Mouse (Mus musculus) adrenal gland, postnatal 14 days (tissue): ENCODE data around the gene 6030445D17Rik. TPM values are rescaled to one million over a fixed set of nuclear protein-coding genes. Genes with fewer than 3 reads are reported as not detected.

ENCODE experiments used
- DNase-seq: peaks from one replicate; pipeline ENCODE4 v3.0.0; 2021; ENCODE audit warnings: mixed read lengths
- total RNA-seq: library from RNA; stranded (reverse); gene quantifications from 2 replicates; pipeline ENCODE4 v1.2.3, GENCODE M21; 2021

The 6030445D17Rik gene
- total RNA-seq, 1 experiment from 2014 or later, result 0.70 TPM

DNA sequence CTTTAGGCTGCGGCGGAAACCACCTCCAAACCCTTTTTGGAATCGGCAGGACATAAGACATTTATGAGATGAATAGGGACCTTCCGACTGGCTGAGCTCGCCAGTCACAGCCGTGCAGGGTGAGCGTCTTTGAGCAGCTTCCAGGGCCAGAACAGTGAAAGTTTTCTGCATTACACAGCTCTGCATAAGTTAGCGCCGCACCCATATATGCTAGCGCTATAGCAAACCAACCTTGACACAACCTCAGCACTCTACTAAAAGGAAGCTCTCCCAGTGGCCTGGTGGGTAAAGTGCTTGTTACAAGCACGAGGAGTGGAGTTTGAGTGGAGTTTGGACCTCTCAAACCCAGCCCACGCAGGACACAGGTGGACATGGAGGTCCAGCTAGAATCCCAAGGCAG lies 2.8 kb upstream of the 6030445D17Rik start:
- no peak for DNase-seq

DNA sequence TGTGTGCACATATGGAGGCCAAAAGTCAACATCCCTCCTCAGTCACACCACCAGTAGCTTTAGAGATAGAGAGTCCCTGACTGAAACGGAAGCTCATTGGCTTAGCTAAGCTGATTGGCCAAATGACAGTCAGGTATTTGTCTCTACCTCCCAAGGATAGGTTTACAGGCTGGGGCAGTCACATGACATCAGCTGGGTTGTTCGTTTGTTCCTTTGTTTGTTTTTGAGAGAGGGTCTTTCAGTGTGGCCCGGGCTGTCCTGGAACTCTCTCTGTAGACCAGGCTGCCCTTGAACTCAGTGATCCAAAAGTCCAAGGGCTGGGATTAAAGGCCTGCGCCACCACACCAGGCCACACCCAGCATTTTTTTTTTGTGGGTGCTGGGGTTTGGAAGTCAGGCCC lies 844 bp upstream of the 6030445D17Rik start:
- no peak for DNase-seq

DNA sequence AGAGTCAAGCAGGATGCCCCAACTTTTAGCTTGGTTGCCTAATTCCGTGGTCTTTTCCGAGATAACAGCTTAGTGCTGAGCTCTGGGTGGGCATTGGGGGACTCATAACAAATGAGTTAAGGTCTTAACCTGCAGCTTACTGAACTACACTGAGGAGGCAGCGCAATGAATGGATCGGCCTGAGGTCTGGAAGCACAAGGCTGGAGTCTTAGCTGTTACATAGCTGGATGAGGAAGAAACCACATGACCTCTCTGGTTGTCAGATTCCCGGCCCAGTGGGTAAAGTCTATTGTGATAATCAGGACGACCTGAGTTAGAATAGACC lies 327 bp upstream of the 6030445D17Rik start:
- no peak for DNase-seq

DNA sequence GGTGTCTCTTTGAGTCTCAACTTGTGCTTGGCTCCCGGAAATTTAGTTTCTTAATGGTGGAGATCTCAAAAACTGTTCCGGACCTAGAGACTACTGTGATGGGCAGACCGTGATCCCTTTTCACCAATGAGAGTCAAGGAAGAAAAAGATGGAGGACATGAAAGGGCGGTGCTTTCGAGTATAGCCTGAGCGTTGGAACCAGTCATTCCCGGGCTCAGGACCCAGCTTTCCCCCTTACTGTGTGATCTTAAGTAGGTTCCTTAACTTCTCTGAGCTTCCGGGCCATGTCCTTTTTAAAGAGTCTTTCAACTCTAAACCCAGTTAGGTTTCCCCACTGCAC lies 759 bp downstream of the 6030445D17Rik start:
- DNase-seq, result peak; percentile 52

DNA sequence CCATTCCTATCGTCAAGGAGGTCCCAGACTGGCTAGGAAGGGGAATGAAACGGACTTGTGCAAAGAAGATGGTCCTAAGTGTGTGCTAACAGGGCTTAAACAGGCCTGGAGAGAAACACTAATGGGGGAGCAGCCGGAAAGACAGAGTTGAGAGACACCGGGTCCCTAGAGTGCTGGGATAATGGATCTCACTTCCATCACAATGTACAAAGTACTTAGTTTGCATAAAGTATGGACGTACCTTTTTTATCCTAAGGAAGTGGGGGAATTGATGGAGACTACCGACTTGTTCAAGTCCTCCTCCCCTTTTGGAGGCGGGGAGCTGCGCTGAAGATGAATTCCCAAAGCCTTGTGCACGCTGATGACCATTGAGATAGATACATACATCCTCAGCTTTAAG lies 1.4 kb downstream of the 6030445D17Rik start:
- DNase-seq, result no peak

DNA sequence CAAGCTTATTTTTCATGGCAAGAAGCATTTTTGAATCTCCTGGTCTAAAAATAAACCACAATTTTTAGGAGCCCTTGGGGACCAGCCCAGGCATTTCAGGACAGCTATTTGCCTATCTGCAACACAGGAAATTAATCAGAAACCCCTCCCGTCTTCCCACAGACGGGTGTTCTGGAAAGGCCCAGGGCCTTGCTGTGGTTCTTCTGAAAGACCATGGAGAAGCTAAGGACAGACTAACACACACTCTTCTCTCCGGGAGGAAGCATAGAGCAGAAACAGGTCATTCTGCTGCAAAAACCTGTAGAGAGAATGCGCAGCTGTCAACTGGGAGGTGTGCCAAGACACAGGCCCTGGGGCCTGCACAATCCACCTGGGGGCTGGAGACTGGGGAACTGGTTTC lies 4.2 kb downstream of the 6030445D17Rik start:
- DNase-seq, result peak; percentile 70

DNA sequence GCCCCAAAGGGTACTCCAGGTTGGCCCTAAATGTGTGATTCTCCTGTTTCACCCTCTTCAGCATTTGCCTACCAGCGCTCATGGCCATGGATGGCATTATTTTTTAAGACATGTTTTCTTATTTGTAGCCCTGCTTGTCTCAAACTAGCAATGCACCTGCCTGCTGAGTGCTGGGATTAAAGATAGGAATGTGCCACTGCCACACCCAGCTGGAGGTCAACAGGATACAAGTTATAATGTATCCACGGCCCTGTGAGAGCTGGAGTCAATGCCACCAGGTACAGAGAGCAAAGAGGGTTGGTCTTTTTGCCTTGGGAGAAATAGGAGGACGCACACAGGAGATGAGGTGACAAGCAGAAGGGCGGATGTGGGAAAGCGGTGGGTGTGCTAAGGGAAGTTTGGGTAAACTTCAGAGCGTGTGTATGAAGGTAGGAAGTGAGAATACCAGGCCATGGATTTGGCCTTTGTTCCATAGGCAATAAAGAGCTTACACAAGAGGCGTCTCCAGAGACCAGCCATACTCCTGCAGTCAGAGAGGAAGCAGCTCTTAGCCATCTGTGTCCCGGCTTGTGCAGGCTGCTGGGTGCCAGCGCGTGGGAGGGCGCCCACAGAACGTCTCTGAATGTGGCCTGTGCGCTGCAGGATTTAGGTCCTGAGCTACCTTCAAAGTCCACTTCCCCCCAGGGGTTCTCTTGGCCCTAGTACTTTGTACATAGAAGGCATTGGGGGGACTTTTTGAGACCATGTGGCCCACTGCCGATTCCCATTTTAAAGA lies 6.7 kb downstream of the 6030445D17Rik start:
- peak; percentile 37 for DNase-seq

DNA sequence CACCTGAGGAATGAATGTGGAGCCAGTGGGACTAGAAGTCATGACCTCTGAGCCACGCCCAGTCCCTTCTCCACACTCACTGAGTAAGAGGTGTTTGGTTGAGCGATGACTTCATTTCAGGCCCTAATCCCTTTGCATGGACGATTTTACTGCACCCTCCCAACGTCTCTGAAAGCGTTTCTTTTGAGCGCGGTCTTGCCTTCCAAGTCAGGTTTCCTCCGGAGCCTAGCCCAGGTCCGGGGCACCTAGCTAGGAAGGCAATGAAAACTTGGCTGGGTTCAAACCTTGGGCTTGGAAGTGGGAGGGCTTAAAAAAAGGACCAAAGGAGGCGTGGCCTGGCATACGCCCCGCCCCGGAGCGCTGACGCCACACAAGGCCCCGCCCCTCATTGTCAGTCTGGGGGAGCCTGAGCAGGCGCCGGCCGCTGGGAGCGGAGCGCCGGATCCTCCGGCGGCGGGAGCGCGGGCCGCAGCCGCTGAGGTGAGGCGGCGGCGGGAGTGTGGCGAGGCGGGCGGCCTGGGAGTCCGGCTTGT lies 7.4 kb downstream of the 6030445D17Rik start, which contains the start of gene Luzp1:
Gene Luzp1, plus strand, starts transcription at position 391 of the 533 bp plus-strand sequence.
- peak; percentile 96 for DNase-seq

DNA sequence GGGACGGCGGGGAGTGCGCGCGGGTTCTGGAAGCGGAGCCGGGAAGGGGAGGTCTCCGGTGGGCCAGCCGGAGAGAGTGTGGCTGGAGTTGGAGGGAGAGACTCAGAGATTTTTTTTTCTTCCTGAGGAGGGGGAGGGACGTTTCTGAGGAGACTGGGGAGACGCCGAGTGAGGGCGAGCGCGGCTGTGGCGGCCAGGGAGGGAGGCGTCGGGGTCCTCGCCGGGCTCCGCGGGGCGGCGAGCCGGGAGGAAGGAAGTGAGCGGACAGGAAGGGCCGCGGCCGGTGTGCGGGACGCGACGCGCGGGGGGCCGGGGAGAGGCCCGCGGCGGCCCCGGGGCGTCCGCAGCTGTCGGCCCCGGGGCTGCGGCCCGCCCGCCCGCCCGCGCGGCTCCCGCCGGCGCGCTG lies 7.9 kb downstream of the 6030445D17Rik start:
- DNase-seq, result no peak

DNA sequence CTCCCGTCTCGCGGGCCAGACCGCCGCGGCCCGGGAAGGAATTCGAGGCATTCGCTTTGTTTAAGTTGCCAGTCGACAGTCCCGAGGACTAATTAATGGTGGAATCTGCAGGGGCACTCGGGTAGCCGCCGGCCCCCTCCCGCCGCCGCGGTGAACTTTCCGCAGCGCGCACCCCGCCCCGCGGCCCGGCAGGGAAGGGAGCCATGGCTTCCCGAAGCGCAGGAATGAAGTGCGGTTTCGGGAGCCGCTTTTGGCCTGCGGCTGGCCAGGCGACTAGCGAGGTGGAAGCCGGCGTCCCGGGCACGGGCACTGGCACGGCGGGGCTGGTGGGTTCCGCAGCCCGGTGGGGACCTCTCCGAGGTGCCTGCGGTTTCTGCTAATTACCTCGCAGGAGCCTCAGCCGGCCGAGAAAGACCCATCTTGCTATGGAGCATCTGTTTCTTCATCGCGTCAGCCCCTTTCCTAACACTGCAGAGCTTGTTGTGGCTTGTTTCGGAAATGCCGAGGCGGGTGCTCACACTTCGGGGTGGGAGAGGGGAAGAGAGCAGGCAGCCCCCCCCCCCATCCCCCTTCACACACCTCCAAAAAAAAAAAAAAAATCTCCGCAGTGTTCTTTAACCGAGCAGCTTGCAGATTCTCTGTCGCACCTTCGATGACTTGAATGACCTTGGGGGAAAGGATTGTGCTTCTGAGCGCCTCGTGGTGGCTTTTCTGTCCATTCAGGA lies 8.5 kb downstream of the 6030445D17Rik start:
- peak; percentile 67 for DNase-seq

DNA sequence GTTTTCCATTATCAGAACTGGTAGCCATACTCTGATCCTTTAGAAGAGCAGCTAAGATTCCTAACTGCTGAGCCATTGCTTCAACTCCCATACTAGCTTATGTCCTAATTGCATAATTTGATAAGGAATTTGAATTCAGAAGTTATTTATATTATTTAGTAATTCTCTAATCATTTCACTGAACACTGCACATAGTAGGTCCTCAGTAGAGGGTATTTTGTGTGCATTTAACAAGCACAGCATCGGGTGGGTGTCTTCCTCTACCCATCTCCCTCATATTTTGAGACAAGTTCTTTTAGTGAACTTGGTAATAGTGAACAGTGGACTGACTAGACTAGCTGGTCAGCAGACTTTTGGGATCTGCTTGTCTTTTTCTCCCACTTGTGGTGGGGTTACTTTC lies 14.6 kb downstream of the 6030445D17Rik start:
- no peak for DNase-seq

DNA sequence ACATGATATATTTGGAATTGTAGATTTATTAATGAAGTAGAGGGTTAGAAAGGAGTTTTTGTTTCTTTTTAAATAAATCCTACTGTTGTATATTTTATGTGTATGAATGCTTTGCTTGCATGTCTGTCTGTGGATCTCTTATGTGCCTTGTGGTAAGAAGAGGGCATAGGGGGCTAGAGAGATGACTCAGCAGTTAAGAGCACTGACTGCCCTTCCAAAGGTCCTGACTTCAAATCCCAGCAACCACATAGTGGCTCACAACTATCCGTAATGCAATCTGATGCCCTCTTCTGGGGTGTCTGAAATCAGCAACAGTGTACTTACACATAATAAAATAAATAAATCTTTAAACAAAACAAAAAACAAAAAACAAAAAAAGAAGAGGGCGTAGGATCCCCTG lies 24.5 kb downstream of the 6030445D17Rik start:
- no peak for DNase-seq

DNA sequence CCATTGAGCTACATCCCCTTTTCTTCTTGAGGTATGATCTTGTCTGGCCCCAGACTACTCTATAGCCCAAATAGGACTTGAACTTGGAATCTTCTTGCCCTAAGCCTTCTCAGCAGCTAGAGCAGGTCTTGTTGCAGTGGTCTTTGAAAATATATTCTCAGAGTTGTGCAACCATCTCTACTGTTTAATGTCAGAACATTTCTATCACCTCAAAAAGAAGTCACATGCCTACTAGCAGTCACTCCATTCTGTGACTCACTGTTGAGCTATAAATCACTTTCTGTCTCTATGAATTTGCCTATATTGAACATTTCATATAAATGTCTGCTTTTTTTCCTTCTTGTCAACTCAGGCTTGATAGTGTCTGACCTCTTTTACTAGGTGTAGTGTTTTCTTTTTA lies 33.9 kb downstream of the 6030445D17Rik start:
- DNase-seq, result no peak

DNA sequence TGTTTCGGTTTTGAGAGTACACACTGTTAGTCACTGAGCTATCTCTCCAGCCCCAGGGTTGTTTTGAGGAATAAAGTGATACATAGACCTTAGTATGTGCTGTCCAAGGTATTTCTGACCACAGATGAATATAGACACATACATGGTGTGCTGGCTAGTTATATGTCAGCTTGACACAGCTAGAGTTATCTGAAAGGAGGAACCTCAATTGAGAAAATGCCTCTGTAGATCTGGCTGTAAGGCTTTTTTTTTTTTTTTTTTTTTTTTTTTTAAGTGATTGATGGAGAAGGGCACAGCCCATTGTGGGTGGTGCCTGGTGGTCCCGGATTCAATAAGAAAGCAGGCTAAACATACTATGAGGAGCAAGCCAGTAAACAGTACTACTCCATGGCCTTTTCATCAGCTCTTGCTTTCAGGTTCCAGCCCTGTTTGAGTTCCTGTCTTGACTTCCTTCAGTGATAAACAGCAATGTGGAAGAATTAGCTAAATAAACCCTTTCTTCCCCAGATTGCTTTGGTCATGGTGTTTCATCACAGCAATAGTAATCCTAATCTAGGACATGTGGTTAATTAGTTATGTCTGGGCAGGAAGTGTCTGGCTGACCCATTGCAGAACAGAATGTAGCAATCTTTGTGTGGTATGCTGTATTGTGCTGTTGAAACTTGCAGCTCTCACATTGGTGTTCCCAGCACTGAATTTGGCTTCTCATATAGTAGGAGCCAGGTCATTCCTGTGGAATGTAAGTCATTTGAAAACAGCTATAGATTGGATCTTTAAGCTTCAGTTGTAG lies 43.6 kb downstream of the 6030445D17Rik start:
- DNase-seq, result no peak

DNA sequence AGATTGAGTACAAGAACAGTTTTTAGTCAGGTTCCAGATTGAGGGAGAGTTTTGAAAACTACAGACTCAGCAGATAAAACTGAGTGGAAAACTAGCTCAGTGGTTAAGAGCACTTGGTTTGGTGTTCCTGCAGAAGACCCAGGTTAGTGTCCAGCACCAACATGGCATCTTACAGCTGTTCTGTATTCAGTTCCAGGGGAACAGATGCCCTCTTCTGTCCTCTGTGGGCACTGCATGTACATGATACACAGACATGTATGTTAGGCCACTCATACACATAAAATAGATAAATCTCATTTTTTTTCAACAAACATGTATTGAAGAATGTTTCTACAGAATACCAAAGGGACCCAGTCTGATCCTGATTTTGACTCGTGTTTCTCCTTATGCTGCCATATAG lies 47.8 kb downstream of the 6030445D17Rik start:
- peak; percentile 42 for DNase-seq

DNA sequence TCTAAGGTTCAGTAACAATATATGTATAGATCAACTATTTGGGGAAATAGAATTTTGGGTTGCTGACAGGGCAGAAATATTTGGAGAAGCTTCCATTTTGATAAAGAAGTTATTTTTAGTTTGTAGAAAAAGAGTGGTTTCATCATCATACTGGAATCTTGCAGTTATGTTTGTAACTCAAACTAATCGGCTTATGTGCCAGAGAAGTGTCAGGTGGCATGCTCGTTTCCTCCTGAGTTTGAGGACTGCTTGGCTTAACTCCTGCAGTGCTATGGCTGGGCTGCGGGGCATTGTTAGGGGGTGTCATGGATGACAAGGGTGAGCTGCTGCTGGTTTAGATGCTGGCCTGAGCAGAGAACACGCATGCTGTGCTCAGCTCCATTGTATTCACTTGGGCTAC lies 49.7 kb downstream of the 6030445D17Rik start:
- DNase-seq, result peak; percentile 38

DNA sequence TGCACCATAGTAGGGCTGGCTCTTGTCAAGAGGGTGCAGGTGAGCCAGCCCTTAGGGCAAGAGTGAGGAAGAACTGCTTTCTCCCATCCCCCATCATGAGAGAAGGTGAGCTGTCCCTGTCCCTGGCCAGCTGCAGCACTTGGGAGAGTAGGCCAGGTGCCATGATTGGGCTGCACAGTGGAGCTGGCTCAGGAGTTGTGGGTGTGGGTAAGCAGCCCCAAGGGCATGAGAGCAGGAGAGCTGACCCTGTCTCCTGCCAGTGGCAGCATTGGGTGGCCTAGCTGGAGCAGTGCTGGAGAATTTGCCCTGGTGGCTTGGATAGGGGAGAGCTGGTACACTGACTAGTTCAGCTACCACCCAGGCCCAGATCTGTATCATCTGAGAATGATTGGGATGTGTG lies 50.9 kb downstream of the 6030445D17Rik start:
- peak; percentile 53 for DNase-seq

Other genes with a start within 250 kb of the 6030445D17Rik start
- gene Tcea3, start 214.5 kb upstream of the 6030445D17Rik start, total RNA-seq, result 3.3 and 6.3 TPM in 2 replicates
- gene Zfp46, start 177.6 kb upstream of the 6030445D17Rik start, total RNA-seq, result 27.1 and 28.8 TPM in 2 replicates
- gene Hnrnpr, start 151.3 kb upstream of the 6030445D17Rik start, total RNA-seq, result 82.8 and 90.1 TPM in 2 replicates
- gene Htr1d, start 38.7 kb upstream of the 6030445D17Rik start, total RNA-seq, result 0.15 TPM in 1 of 2 replicates, not detected in the other
- gene Luzp1, start 7.5 kb downstream of the 6030445D17Rik start, total RNA-seq, result 34.4 and 34.6 TPM in 2 replicates
- gene Kdm1a, start 140.5 kb downstream of the 6030445D17Rik start, total RNA-seq, result 40.7 and 47.9 TPM in 2 replicates
- not detected in 2 replicates for gene Tex46, start 148.2 kb downstream of the 6030445D17Rik start, total RNA-seq
- not detected in 2 replicates for gene Lactbl1, start 160.4 kb downstream of the 6030445D17Rik start, total RNA-seq